30 mouse cellular contexts compared by ENCODE assay signal in the genomic region with DNA sequence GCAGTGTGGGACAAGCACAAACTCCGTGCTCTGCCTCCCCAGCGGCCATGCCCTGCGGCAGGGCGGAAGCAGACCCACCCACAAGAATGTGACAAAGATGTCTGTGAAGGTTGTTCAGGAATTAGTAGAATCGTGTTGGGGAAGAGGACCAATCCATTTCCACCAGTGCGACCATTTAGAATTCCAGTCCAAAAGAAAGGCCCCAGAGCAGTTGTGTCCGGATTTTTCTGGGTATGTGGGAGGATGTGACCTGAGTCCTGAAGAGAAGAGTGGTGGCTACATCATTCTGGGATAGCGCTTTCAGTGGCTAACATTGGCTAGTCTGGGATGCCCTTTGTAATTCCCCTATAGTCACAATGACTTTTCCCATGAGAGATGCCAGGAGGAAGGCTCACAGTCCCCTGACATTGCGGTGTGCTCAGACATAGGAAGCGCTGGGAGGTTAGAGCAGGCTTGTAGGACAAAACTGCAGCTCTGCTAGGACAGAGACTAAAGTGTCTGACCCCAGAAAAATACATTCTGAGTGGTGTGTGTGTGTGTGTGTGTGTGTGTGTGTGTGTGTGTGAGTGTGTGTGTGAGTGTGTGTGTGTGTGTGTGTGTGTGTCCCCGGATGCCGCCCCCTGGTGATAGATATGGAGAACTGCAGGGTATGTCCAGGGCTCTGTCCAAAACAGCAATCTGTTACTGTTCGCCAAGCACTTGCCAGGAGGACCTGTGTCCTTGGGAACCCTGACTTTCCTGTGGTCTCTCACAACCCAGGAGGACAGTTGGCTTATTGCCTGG. TPM values are rescaled to one million over a fixed set of nuclear protein-coding genes. Genes with fewer than 3 reads are reported as not detected.
A peak's percentile ranks its signal among the peaks of the same experiment; 100 is the strongest.
DNase-seq lines count a peak whose midpoint lies in the region; ATAC-seq and TF ChIP-seq lines count a peak whose summit lies in the region.
"Had no signal": no experiment of that assay in that cellular context is flagged by ENCODE, and none has a peak within 500 bp of the region (broad histone marks: within the 10 kb centered on the region; RNA-seq: fewer than 3 reads in every experiment).

No protein-coding gene starts in this region.

- peak; percentile 23 for DNase-seq in CD4-positive, CD25-positive, alpha-beta regulatory T cell, adult 2 months (ENCODE audit: low read depth, low spot score)
- no peak for DNase-seq in midbrain, postnatal 0 days (ENCODE audit: low spot score)
- peak; percentile 26 for DNase-seq in induced T-regulatory cell, adult 2 months (ENCODE audit: low read depth)
- DNase-seq in kidney, postnatal 10 days, result no peak
- DNase-seq: adrenal gland, adult 8-10 months; cerebellum, adult 11-12 months; heart, adult 11 months; kidney, adult 8-10 months; lung, postnatal 14 days; right cerebral cortex, postnatal 25 days; thymus, postnatal 4 days had no signal

- no peaks in the 10 kb centered on the region for H3K36me3 ChIP-seq in intestine, postnatal 0 days (ENCODE audit: control insufficient read depth, insufficient read depth)
- H3K36me3 ChIP-seq in intestine, embryonic 15.5 days, result no peaks in the 10 kb centered on the region
- no peaks in the 10 kb centered on the region for H3K36me3 ChIP-seq in midbrain, postnatal 0 days (ENCODE audit: insufficient read depth, low read length)
- no peaks in the 10 kb centered on the region for H3K36me3 ChIP-seq in midbrain, embryonic 13.5 days
- H3K36me3 ChIP-seq: G1E; hindbrain, embryonic 13.5 days; limb, embryonic 15.5 days; neural tube, embryonic 13.5 days had no signal

- no peak overlapping the region for H3K4me2 ChIP-seq in intestine, postnatal 0 days (replicated peaks; ENCODE audit: low read depth)
- no peak overlapping the region for H3K4me2 ChIP-seq in intestine, embryonic 15.5 days (replicated peaks)
- H3K4me2 ChIP-seq in midbrain, postnatal 0 days (ENCODE audit: low read depth, low read length, poor library complexity, severe bottlenecking), result no peak overlapping the region
- H3K4me2 ChIP-seq in midbrain, embryonic 13.5 days (replicated peaks), result no peak overlapping the region
- H3K4me2 ChIP-seq: hindbrain, embryonic 13.5 days; limb, embryonic 15.5 days; neural tube, embryonic 13.5 days had no signal

- 71% methylated on average over 13 of the region's 13 CpGs for WGBS in intestine, postnatal 0 days
- 70% methylated on average over 13 of the region's 13 CpGs for WGBS in intestine, embryonic 15.5 days
- 77% methylated on average over 13 of the region's 13 CpGs for WGBS in midbrain, postnatal 0 days
- WGBS in midbrain, embryonic 13.5 days, result 74% methylated on average over 13 of the region's 13 CpGs

- ATAC-seq in CD4-positive, CD25-positive, alpha-beta regulatory T cell, adult 4 months, result no peak
- no peak for ATAC-seq in intestine, postnatal 0 days
- no peak for ATAC-seq in intestine, embryonic 15.5 days
- no peak for ATAC-seq in midbrain, postnatal 0 days (ENCODE audit: low FRiP score)
- ATAC-seq in midbrain, embryonic 13.5 days, result no peak
- ATAC-seq: forebrain, embryonic 14.5 days had no signal

- TF ChIP-seq CTCF in intestine, postnatal 0 days (IDR thresholded peaks at IDR 0.05; ENCODE audit: low read depth), result 0 out of 2 replicates have a peak, but pooled peaks have one; percentile 39
- TF ChIP-seq CTCF in midbrain, postnatal 0 days (IDR thresholded peaks at IDR 0.05), result peak; percentile 35; the same call in 1 of the 2 replicates

- no peaks in the 10 kb centered on the region for H3K27me3 ChIP-seq in intestine, postnatal 0 days (replicated peaks; ENCODE audit: control insufficient read depth, insufficient read depth, low read length)
- H3K27me3 ChIP-seq in intestine, embryonic 15.5 days (replicated peaks), result no peaks in the 10 kb centered on the region
- no peaks in the 10 kb centered on the region for H3K27me3 ChIP-seq in midbrain, postnatal 0 days (ENCODE audit: insufficient read depth, low read length)
- H3K27me3 ChIP-seq in midbrain, embryonic 13.5 days, result no peaks in the 10 kb centered on the region
- H3K27me3 ChIP-seq: limb, embryonic 15.5 days; neural tube, embryonic 13.5 days had no signal

- H3K27ac ChIP-seq in intestine, postnatal 0 days (ENCODE audit: low read depth, low read length), result no peak overlapping the region
- no peak overlapping the region for H3K27ac ChIP-seq in intestine, embryonic 15.5 days
- H3K27ac ChIP-seq in midbrain, postnatal 0 days (ENCODE audit: low read depth, low read length), result no peak overlapping the region
- no peak overlapping the region for H3K27ac ChIP-seq in midbrain, embryonic 13.5 days
- H3K27ac ChIP-seq: hindbrain, embryonic 13.5 days; limb, embryonic 15.5 days; neural tube, embryonic 13.5 days had no signal

- H3K4me1 ChIP-seq in intestine, postnatal 0 days (replicated peaks; ENCODE audit: control insufficient read depth, insufficient read depth, low read length), result no peaks in the 10 kb centered on the region
- no peaks in the 10 kb centered on the region for H3K4me1 ChIP-seq in intestine, embryonic 15.5 days (replicated peaks)
- no peaks in the 10 kb centered on the region for H3K4me1 ChIP-seq in midbrain, postnatal 0 days (ENCODE audit: insufficient read depth, low read length)
- H3K4me1 ChIP-seq in midbrain, embryonic 13.5 days (replicated peaks), result no peaks in the 10 kb centered on the region
- H3K4me1 ChIP-seq: limb, embryonic 15.5 days; neural tube, embryonic 13.5 days had no signal

- H3K4me3 ChIP-seq in intestine, postnatal 0 days (ENCODE audit: low read depth, low read length), result no peak overlapping the region
- no peak overlapping the region for H3K4me3 ChIP-seq in intestine, embryonic 15.5 days (replicated peaks)
- H3K4me3 ChIP-seq in midbrain, postnatal 0 days (ENCODE audit: low read depth, low read length), result no peak overlapping the region
- no peak overlapping the region for H3K4me3 ChIP-seq in midbrain, embryonic 13.5 days (replicated peaks)
- H3K4me3 ChIP-seq: erythroblast, embryonic 14.5 days; hindbrain, embryonic 13.5 days; limb, embryonic 15.5 days; neural tube, embryonic 13.5 days had no signal

- H3K9ac ChIP-seq in intestine, postnatal 0 days (ENCODE audit: low read depth, low read length), result no peak overlapping the region
- no peak overlapping the region for H3K9ac ChIP-seq in intestine, embryonic 15.5 days
- H3K9ac ChIP-seq in midbrain, postnatal 0 days (replicated peaks; ENCODE audit: low read length, poor library complexity, severe bottlenecking), result no peak overlapping the region
- H3K9ac ChIP-seq in midbrain, embryonic 13.5 days (replicated peaks), result no peak overlapping the region
- H3K9ac ChIP-seq: hindbrain, embryonic 13.5 days; limb, embryonic 15.5 days; neural tube, embryonic 13.5 days had no signal

- H3K9me3 ChIP-seq in intestine, postnatal 0 days (ENCODE audit: control insufficient read depth), result no peaks in the 10 kb centered on the region
- no peaks in the 10 kb centered on the region for H3K9me3 ChIP-seq in intestine, embryonic 15.5 days
- no peaks in the 10 kb centered on the region for H3K9me3 ChIP-seq in midbrain, postnatal 0 days (ENCODE audit: low read length)
- H3K9me3 ChIP-seq in midbrain, embryonic 13.5 days, result no peaks in the 10 kb centered on the region
- H3K9me3 ChIP-seq: G1E; hindbrain, embryonic 13.5 days; limb, embryonic 15.5 days; neural tube, embryonic 13.5 days had no signal

RNA-seq across cellular contexts. Expression of gene Ceacam9, which starts 8.9 kb away (rescaled TPM):
- not detected for polyA plus RNA-seq in CD4-positive, CD25-positive, alpha-beta regulatory T cell, adult 4 months (2017; shearing (Covaris generic))
- not detected in 2 replicates for polyA plus RNA-seq in intestine, postnatal 0 days (2015; fragmentation: Nextera tagmentation; extraction: Ambion mirVana)
- polyA plus RNA-seq in intestine, embryonic 15.5 days (2015; fragmentation: Nextera tagmentation; extraction: Ambion mirVana), result not detected in 2 replicates
- not detected in 2 replicates for total RNA-seq in midbrain, postnatal 0 days (2014; rRNA removed)
- polyA plus RNA-seq in midbrain, postnatal 0 days (2015; fragmentation: Nextera tagmentation; extraction: Ambion mirVana), result 0.21 and 0.39 TPM in 2 replicates
- polyA plus RNA-seq in midbrain, embryonic 13.5 days (2015; fragmentation: Nextera tagmentation; extraction: Ambion mirVana), result 0.14 TPM in 1 of 2 replicates, not detected in the other
- total RNA-seq: adrenal gland, adult 8-10 months; common myeloid progenitor, adult 5-6 weeks; gastrocnemius, adult 18-20 months; layer of hippocampus, postnatal 25 days; megakaryocyte-erythroid progenitor cell, adult 5-6 weeks had no signal
- polyA plus RNA-seq: embryonic facial prominence, embryonic 11.5 days; erythroblast, embryonic 14.5 days; forebrain, embryonic 14.5 days; G1E; heart, embryonic 14.5 days; hindbrain, embryonic 13.5 days; large intestine, adult 2 months; limb, embryonic 15.5 days; neural tube, embryonic 13.5 days; stomach, embryonic 16.5 days had no signal

RNA-seq across cellular contexts. Expression of gene Ap2s1, which starts 25.4 kb away (rescaled TPM):
- 10 to 100 TPM; 60.7 to 73.1 TPM for polyA plus RNA-seq in CD4-positive, CD25-positive, alpha-beta regulatory T cell, adult 4 months (2017; shearing (Covaris generic))
- polyA plus RNA-seq in intestine, postnatal 0 days (2015; fragmentation: Nextera tagmentation; extraction: Ambion mirVana), result 316 and 329 TPM in 2 replicates
- 248 and 256 TPM in 2 replicates for polyA plus RNA-seq in intestine, embryonic 15.5 days (2015; fragmentation: Nextera tagmentation; extraction: Ambion mirVana)
- 516 and 573 TPM in 2 replicates for total RNA-seq in midbrain, postnatal 0 days (2014; rRNA removed)
- polyA plus RNA-seq in midbrain, postnatal 0 days (2015; fragmentation: Nextera tagmentation; extraction: Ambion mirVana), result 556 and 589 TPM in 2 replicates
- 360 and 361 TPM in 2 replicates for polyA plus RNA-seq in midbrain, embryonic 13.5 days (2015; fragmentation: Nextera tagmentation; extraction: Ambion mirVana)

RNA-seq across cellular contexts. Expression of gene Ceacam15, which starts 37.3 kb away (rescaled TPM):
- 1 to 10 TPM in 1 of 2 experiments, under 1 TPM in 1; 0.91 to 1.2 TPM for polyA plus RNA-seq in CD4-positive, CD25-positive, alpha-beta regulatory T cell, adult 4 months (2017; shearing (Covaris generic))
- not detected in 2 replicates for polyA plus RNA-seq in intestine, postnatal 0 days (2015; fragmentation: Nextera tagmentation; extraction: Ambion mirVana)
- not detected in 2 replicates for polyA plus RNA-seq in intestine, embryonic 15.5 days (2015; fragmentation: Nextera tagmentation; extraction: Ambion mirVana)
- not detected in 2 replicates for total RNA-seq in midbrain, postnatal 0 days (2014; rRNA removed)
- not detected in 2 replicates for polyA plus RNA-seq in midbrain, postnatal 0 days (2015; fragmentation: Nextera tagmentation; extraction: Ambion mirVana)
- polyA plus RNA-seq in midbrain, embryonic 13.5 days (2015; fragmentation: Nextera tagmentation; extraction: Ambion mirVana), result not detected in 2 replicates
- total RNA-seq: adrenal gland, adult 8-10 months; common myeloid progenitor, adult 5-6 weeks; gastrocnemius, adult 18-20 months; layer of hippocampus, postnatal 25 days; left cerebral cortex, postnatal 25 days; megakaryocyte-erythroid progenitor cell, adult 5-6 weeks had no signal
- polyA plus RNA-seq: embryonic facial prominence, embryonic 11.5 days; erythroblast, embryonic 14.5 days; forebrain, embryonic 14.5 days; G1E; hindbrain, embryonic 13.5 days; large intestine, adult 2 months; limb, embryonic 15.5 days; neural tube, embryonic 13.5 days; stomach, embryonic 16.5 days had no signal

Comparison
In these comparisons a context has a peak if more than half of its experiments do, and no peak if none do; other contexts are left out.
1. DNase-seq: peak in CD4-positive, CD25-positive, alpha-beta regulatory T cell, adult 2 months (single experiment) and induced T-regulatory cell, adult 2 months (single experiment); none in midbrain, postnatal 0 days (single experiment) and kidney, postnatal 10 days (single experiment).